Mouse (Mus musculus) stomach, embryonic 14.5 days (tissue): ENCODE measurements around the gene Lancl2. TPM values are rescaled to one million over a fixed set of nuclear protein-coding genes. Genes with fewer than 3 reads are reported as not detected.

Experiments used
- ATAC-seq: fragments of 200-750 bp; cut with Nextera tagmentation; 2 replicates; pipeline ENCODE4 v1.8.0; 2017; ENCODE audit warnings: low read depth, moderate TSS enrichment; ENCODE audit not compliant: insufficient number of reproducible peaks, insufficient read depth, low FRiP score
- H3K27ac ChIP-seq: fragments of 300-500 bp; sonication (generic); 2 replicates; pipeline ENCODE4 v1.5.1; 2014; ENCODE audit warnings: mild to moderate bottlenecking, low read length, moderate library complexity, mixed read lengths
- H3K27me3 ChIP-seq: fragments of 300-500 bp; sonication (generic); 2 replicates; pipeline ENCODE4 v1.6.1; 2014; ENCODE audit warnings: low read length, control low read depth, mixed read lengths; ENCODE audit not compliant: control insufficient read depth, insufficient read depth
- H3K36me3 ChIP-seq: fragments of 300-500 bp; sonication (generic); 2 replicates; pipeline ENCODE4 v1.6.1; 2014; ENCODE audit warnings: mild to moderate bottlenecking, control low read depth, low read length, moderate library complexity, mixed read lengths; ENCODE audit not compliant: control insufficient read depth, insufficient read depth
- H3K4me1 ChIP-seq: fragments of 300-500 bp; sonication (generic); 2 replicates; pipeline ENCODE4 v1.6.1; 2014; ENCODE audit warnings: low read length, control low read depth, mixed read lengths; ENCODE audit not compliant: control insufficient read depth, insufficient read depth
- H3K4me2 ChIP-seq: fragments of 300-500 bp; sonication (generic); replicated peaks from 2 replicates; pipeline ENCODE4 v1.6.1; 2014; ENCODE audit warnings: low read depth, low read length, control low read depth
- H3K4me3 ChIP-seq: fragments of 300-500 bp; sonication (generic); 2 replicates; pipeline ENCODE4 v1.5.1; 2014; ENCODE audit warnings: low read depth, low read length, control low read depth
- H3K9ac ChIP-seq: fragments of 300-500 bp; sonication (generic); replicated peaks from 2 replicates; pipeline ENCODE4 v1.6.1; 2014; ENCODE audit warnings: low read depth, mild to moderate bottlenecking, control low read depth, low read length, moderate library complexity, mixed read lengths
- H3K9me3 ChIP-seq: fragments of 300-500 bp; sonication (generic); 2 replicates; pipeline ENCODE4 v1.6.1; 2016; ENCODE audit warnings: low read depth, low read length, control low read depth; ENCODE audit not compliant: control insufficient read depth
- WGBS: fragments of 180-500 bp; shearing (Covaris S2); extraction: QIAGEN DNeasy Blood & Tissue Kit; methylation state at CpG from one replicate; pipeline ENCODE4 v1.1.7; 2014; 5-methylcytosine and 5-hydroxymethylcytosine counted together
- polyA plus RNA-seq: library from polyadenylated mRNA; unstranded; fragments of >200 nt; fragmentation: Nextera tagmentation; extraction: Ambion mirVana; gene quantifications from 2 replicates; pipeline ENCODE4 v1.2.1, GENCODE M21; 2014

The Lancl2 gene
- polyA plus RNA-seq, 1 experiment from 2014 or later, result 27.5 TPM

DNA sequence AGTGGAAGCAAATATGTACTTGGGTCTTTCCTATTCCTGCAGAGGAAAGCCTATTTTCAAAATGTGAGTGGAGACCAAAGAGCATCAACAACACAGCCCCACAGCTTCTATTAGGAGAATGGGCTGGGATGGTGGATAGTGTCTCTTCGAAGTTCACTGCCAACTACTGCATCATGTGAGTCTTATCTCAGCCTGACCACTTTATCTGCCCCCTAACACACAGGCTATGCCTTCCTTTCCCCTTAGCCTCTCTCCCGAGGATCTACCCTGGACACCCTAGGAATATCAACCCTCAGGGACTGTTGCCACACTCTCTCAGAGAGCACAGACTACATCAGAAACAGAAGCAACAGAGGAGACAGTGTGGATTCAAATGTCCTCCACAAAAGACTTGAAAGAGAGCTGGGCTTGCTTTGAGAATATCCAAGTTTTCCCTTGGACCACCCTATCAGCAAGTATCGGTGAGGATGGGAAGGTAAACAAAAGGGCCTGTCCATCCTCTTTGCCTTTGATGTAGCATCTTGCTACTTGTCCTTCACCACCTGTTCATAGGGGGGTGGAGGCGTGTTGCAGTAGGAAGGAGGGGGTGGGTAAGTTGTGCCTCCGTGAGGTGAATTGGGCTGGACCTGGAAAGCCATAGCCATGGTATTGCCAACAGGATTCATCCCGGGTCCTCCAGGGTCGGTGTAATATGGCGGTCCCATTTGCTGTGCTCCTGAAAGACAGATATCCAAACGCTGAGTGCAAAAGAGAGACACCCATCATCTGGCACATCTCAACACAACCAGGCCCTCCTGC, 51.8 kb downstream of the Lancl2 start:
- ATAC-seq, result no peak
- Histone ChIP-seq H3K36me3 (peaks cover 6% of the 10 kb centered on the region), H3K27me3 (no peaks in the 10 kb centered on the region), H3K27ac (no peak overlapping the region), H3K9ac (no peak overlapping the region), H3K4me2 (no peak overlapping the region), H3K9me3 (no peaks in the 10 kb centered on the region), H3K4me3 (no peak overlapping the region), H3K4me1 (no peaks in the 10 kb centered on the region)
- 89% methylated on average over 9 of the region's 9 CpGs for WGBS

GRCm38 (mm10) chr6:57763054-57763453, 60.7 kb downstream of the Lancl2 start:
- H3K4me1 ChIP-seq, result no peaks in the 10 kb centered on the region
- H3K27ac ChIP-seq, result no peak overlapping the region
- no peak for ATAC-seq
- H3K4me3 ChIP-seq, result no peak overlapping the region
- no peaks in the 10 kb centered on the region for H3K9me3 ChIP-seq
- peaks cover 5% of the 10 kb centered on the region; the same call in 1 of the 2 replicates for H3K36me3 ChIP-seq
- H3K9ac ChIP-seq, result no peak overlapping the region
- no peaks in the 10 kb centered on the region for H3K27me3 ChIP-seq
- no peak overlapping the region for H3K4me2 ChIP-seq

- WGBS, result 51% methylated on average over 3 of the region's 3 CpGs
- H3K4me1 ChIP-seq, result no peaks in the 10 kb centered on the region
- no peak for ATAC-seq
Measured at GRCm38 (mm10) chr6:57765095-57765878, 62.9 kb downstream of the Lancl2 start.

DNA sequence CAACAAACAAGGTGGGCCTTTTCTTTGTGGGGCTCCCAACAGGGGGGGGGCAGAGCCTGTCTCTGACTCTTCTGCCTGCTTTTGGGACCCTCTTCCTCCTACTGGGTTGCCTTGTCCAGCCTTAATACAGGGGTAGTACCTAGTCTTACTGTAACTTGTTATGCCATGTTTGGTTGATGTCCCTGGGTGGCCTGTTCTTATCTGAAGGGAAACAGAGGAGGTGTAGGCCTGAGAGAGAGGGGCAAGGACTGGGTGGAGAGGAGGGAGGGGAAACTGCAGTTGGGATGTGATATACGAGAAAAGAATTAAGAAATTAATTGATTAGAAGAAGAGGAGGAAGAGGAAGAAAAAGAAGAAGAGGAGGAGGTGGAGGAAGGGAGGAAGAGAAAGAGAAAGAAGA, 63.9 kb downstream of the Lancl2 start:
- no peaks in the 10 kb centered on the region for H3K9me3 ChIP-seq
- no peaks in the 10 kb centered on the region; the same call in 1 of the 2 replicates for H3K36me3 ChIP-seq
- H3K9ac ChIP-seq, result no peak overlapping the region
- no peak overlapping the region for H3K4me3 ChIP-seq
- peak; percentile 86; the same call in 1 of the 2 replicates for ATAC-seq
- WGBS, result 73% methylated on average over 1 of the region's 1 CpGs
- no peaks in the 10 kb centered on the region for H3K27me3 ChIP-seq
- no peak overlapping the region for H3K27ac ChIP-seq
- H3K4me2 ChIP-seq, result no peak overlapping the region
- no peaks in the 10 kb centered on the region for H3K4me1 ChIP-seq

More at GRCm38 (mm10) chr6:57765095-57765878, 62.9 kb downstream of the Lancl2 start:
- Histone ChIP-seq H3K36me3 (peaks cover 3% of the 10 kb centered on the region; the same call in 1 of the 2 replicates), H3K4me3 (no peak overlapping the region), H3K9me3 (no peaks in the 10 kb centered on the region), H3K4me2 (no peak overlapping the region), H3K27me3 (no peaks in the 10 kb centered on the region), H3K9ac (no peak overlapping the region), H3K27ac (no peak overlapping the region)

GRCm38 (mm10) chr6:57767112-57767868, 65.0 kb downstream of the Lancl2 start:
- H3K4me1 ChIP-seq, result no peaks in the 10 kb centered on the region
- no peaks in the 10 kb centered on the region for H3K27me3 ChIP-seq
- WGBS, result 40% methylated on average over 8 of the region's 8 CpGs
- no peaks in the 10 kb centered on the region for H3K9me3 ChIP-seq
- no peak overlapping the region for H3K27ac ChIP-seq
- H3K4me3 ChIP-seq, result no peak overlapping the region
- no peak overlapping the region for H3K9ac ChIP-seq
- H3K36me3 ChIP-seq, result no peaks in the 10 kb centered on the region; the same call in 1 of the 2 replicates
- no peak overlapping the region for H3K4me2 ChIP-seq
- no peak; the same call in 1 of the 2 replicates for ATAC-seq

DNA sequence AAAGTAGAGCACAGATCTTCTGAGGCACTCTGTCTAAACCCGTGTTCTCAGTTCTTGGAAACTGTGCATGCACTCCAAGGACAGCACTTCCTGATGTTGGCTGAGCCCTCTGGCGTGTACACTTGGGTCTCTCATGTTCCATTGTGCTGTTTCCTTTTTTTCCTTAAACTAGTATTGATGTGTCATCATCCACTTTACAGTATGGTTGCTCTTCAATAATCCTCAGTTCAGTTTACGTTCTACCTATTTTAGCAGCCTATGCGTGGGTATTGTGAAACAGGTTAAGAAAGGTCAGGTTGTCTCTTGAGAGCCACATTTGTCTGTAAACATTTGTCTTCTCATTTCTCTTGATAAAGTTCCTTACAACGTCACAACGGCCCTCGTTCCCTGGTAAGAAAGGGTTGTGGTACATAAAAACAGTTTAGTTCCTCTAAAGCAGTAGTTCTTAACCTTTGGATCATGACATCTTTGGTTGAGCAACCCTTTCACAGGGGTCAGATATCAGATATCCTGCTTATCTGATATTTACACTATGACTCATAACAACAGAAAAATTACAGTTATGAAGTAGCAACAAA, 66.7 kb downstream of the Lancl2 start:
- H3K4me2 ChIP-seq, result no peak overlapping the region
- no peak overlapping the region for H3K27ac ChIP-seq
- H3K27me3 ChIP-seq, result no peaks in the 10 kb centered on the region
- no peaks in the 10 kb centered on the region for H3K4me1 ChIP-seq
- H3K36me3 ChIP-seq, result peaks cover 4% of the 10 kb centered on the region; the same call in 1 of the 2 replicates
- no peak overlapping the region for H3K4me3 ChIP-seq
- H3K9me3 ChIP-seq, result no peaks in the 10 kb centered on the region
- 70% methylated on average over 7 of the region's 7 CpGs for whole genome bisulfite sequencing
- H3K9ac ChIP-seq, result no peak overlapping the region
- ATAC-seq, result no peak

DNA sequence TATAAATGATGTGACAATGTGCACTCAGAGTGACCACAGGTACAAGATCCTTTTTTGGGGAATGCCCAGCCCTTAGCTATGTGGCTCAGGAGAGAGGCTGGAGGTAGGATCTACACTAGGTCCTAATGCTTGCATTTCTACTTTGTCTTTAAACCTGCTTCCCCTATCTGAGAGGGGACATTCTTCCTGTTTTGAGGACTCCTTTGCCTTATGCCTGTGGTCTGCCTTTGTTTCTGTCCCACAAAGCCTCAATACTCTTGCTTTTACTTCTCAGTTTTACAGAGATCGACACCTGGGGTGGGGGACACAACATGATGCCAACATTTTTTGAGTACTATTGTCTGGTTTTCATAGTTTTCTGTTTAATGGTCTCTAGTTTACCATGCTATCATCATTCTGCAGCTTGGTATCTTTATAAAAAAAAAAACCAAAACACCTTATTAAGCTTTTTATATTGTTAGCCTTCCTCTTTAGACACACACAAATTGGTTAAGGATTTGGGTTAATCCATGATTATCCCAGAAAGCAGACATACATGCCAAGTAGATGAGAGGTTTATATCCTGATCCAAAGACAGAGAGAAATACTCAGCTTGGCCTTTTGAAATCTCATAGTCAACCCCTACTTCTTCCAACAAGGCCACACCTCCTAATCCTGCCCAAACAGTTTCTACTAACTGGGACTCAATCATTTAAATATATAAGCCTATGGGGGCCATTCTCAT, 68.3 kb downstream of the Lancl2 start:
- H3K9ac ChIP-seq, result no peak overlapping the region
- H3K27me3 ChIP-seq, result no peaks in the 10 kb centered on the region
- no peak for ATAC-seq
- no peaks in the 10 kb centered on the region for H3K4me1 ChIP-seq
- H3K4me2 ChIP-seq, result no peak overlapping the region
- WGBS, result 92% methylated on average over 1 of the region's 1 CpGs
- no peak overlapping the region for H3K4me3 ChIP-seq
- H3K27ac ChIP-seq, result no peak overlapping the region
- no peaks in the 10 kb centered on the region for H3K9me3 ChIP-seq
- H3K36me3 ChIP-seq, result peaks cover 6% of the 10 kb centered on the region; the same call in 1 of the 2 replicates
